Mouse (Mus musculus): ENCODE results near the gene Zfp277.
A peak's percentile ranks its signal among the peaks of the same experiment; 100 is the strongest.

Zfp277 gene

DNA sequence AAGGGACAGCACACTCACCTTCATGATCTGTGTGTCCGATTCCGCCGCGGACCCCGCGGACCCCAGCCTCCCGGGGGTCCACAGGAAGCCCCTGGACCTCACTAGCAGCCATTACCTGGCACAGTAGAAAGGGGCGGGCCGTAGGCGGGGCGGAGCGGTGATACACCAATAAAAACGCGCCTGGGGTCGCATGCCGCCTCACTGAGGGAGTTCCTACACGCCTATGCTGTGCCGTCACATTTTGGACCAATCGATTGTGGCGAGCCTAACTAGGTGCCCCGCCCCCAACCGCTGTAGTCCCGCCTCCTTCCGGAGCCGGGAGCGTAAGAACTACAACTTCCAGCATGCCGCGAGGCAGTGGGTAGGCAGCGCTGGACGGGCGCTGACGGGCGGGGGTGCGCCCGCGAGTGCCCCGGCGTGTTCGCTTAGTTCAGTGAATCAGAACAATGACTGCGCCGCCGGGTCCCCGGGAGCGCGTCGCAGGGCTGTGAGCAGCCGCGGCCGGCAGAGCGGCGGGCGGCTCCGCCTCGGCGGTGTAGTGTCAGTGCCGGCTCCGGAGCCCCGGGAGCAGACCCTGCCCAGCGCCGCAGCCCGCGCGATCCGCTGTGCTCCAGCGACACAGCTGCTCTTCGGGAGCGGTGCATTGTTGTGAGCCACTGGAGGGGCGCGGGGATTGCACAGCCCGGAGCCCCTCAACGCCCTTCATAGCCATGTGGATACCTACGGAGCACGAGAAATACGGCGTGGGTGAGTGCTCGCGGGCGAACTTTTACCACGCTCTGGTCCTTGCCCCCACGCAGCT is at the start of gene Zfp277, which contains the start of gene Dock4:
Zfp277 (minus strand) TSS at position 255 of the 802 bp plus-strand sequence.
Dock4 (plus strand) TSS at position 305 of the 802 bp plus-strand sequence.
- DNase-seq = peak; percentile 100

DNA sequence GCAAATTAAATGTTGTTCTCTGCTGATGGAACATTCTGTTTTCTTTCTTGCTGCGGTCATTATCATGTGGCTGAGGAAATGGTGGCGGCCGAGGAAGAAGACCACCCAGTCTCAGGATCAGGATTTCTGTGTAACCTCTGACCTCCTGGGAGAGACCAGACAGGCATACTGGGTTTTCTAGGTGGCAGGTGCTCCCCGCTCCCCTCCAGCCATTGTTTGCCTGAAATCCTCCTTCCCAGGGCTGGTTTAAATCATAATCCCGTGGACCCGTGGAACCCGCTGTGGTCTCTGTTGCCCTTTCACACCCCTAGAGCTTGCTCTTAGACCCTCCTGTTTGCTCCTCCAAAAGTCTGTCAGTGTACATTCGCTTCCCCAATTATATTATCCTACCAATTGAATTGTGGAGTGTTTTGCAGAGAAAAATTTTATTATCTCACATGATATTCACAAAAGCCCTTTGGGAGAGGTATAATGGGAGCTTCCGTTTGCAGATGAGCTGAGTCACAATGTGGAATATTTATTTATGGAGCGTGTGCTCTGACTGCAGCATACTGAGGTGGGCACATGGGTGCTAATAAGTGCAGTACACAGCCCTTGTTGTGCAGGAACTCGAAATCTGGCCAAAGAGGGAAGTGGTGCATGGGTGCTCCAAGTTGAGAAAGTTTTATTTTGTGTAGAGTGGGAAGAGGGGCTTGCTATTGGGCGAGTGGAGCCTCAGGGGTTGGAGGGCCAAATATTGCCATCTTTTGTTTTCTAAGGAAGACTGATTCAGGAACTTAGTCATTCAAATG is 40.5 kb upstream of the Zfp277 start:
- no peak for DNase-seq

DNA sequence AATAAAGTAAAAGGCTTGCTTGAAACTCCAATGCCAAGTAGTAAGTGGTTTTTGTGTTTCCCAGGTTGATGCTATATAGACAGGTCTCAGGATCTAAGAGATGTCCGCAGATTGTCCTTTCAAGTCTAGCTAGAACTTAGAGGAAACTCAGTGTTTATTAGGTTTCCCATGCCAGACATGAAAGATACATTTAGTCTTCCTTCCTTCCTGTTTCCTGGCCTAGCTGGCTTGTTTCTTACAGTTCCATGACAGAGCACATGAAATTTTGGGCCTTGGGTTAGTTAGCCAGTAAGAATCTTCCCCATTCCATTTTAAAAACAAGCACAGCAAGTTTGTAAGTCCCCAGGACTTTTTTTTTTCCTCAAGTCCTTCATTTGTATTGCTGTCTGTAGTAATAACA is 39.5 kb upstream of the Zfp277 start:
- no peak for DNase-seq

DNA sequence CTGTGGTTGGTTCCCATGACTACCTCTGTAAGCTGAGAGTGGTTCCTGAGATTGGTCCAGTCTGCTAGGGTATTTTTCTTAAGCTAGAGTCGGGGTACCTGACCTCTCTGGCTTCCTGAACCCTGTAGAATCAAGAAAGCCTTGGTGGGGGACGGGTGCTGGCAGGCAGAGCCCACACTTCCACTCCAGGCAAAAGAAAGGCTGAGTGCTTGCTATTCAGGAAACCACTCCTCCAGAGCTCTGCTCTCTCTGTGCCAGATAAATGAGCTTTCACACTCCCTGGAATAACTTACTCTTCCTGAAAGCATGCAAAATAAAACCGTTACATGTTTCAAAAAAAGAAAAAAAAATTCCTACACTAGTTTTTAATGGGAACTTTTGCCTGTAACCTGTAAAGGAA is 38.5 kb upstream of the Zfp277 start:
- no peak for DNase-seq

DNA sequence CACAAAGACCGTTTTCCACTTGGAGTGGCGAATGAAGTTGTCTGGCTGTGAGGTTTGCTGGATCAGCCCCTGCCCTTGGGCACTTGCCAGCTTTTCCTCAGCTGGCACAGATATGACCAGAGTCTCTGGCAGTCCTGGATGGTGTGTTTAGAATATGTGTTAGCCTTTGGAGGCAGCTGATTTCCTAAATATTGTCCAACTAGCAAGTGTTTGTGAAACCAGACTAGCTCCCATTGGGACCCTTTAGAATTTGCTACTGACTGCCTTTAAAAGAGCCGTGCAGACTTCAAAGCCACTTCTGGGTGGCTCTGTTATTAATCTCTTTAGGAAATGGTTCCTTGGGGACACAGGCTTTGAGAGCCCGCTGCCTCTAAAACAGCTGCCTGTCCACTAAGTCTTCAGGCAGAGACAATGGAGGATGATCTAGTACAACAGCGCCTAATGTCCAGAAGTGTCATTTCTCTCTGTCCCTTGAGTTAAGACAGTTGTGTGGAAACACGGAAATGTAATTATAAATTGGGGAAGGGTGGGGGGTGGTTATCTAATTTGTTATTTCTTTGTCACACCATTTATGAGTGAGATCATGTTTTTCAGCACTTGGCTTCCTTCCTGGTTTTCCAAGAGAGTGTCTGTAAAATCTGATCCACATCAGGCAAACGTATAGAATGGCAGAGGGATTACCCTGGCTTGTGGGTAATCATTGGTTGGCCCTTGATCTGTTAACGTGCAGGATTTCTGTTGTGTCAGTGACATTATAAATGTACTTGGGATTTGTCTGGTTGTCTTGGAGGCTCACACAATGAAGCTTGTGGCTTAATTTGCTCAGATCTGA is 32.1 kb upstream of the Zfp277 start:
- peak; percentile 76 for DNase-seq

DNA sequence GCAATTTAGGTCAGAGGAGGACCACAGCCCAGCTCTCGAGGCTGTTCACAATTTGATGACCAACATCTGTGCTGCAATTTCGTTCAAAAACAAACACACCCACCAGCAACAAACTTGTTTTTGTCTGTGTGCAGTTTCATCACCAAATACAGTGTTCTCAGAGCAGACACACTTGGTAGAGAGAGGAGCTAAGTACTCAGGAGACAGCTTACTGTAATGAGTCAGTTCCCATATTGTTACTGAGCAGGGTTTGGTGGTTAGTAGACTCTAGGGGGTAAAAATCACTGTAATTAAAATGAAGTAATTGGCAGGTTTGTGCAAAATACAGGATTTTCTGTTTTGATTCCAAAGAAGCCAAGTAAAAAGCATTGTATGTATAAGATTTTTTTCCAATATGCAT is 28.0 kb upstream of the Zfp277 start:
- no peak for DNase-seq

DNA sequence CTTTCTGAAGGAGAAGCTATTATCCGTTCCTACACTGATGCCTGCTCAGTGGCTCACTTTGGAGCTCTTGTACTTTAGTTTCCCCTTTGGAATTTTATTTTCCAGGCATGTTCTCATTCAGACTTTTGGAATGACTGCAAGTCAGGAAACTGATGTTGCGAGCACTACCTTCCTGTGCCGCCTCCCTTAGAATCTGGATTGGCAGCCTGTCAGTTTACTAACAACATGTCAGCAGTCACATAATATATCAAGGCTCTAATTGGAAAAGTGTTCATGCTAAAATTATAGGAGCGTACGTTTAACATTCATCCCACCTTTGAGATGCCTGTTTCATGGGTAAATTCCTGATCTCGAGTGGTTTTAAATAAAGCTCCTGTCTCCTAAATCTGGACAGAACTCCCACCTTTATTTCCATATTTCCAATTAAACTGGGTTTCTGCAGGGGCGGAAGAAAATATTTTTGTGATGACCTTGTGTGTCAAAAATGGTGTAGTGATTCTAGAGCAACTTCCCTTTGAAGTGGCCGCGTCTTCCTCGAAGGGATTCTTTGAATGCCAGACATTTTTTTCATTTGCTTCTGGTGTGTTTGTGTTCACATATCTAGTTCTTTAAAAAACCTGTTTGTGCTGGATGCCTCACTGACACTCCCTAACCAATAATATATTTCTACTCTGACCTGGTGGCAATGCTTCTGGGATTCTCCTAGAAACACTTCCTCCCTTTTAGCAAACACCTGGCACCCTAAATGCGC is 26.1 kb upstream of the Zfp277 start:
- peak; percentile 51 for DNase-seq

DNA sequence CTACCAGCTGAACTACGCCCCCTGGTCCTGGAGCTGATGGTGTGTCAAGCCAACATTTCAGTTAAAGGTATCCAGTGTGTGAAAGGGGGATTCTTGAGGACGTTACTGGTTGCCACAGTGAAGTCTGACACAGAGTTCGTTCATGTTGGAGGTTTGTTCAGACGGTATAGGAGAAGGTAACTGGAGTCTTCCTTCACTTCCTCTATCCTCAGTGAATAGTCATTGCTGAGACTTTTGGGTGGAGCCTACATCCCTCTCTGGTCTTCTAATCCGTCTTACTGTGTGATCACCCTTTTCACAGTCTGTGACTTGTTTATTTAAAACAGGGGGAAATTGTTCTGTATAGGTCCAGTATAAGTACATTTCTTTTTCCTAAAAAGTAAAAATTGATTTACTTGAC is 23.3 kb upstream of the Zfp277 start:
- no peak for DNase-seq

DNA sequence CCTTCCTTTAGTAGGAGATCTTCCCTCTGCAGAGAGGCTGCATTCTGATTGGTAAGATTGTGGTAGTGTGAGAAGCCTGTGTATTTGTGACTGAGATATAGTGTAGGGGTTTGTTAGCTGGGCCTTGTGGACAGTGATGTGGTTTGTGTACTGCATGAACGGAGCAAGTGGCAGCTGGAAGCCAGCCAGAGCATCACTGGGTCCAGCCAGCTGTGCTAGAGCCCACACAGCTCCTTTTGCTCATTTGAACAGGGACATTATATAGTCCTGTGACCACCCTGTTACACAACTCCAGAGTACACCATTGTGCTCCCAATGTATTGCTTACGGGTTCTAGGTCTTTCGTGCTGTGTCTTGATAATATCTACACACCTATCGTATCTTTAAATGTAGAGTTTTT is 22.5 kb upstream of the Zfp277 start:
- no peak for DNase-seq

DNA sequence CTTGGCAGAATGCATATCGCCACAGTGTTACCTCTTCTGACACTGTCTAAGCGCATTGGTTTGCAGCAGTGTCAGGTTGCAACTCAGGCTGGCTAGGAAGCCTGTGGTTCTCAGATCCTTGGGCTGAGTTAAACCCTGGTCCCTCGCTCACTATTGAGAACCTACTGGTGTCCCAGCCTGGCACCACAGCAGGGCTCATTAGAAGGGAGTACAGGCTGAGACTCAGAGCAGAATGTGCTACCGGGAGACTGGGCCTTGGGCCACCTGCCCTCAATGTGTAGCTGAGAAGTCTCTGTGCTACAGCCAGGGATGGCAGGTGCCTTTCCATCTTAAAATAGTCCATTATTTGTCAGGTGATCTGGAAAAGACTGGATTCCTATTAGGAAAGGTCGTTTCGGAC is 18.6 kb upstream of the Zfp277 start:
- no peak for DNase-seq

DNA sequence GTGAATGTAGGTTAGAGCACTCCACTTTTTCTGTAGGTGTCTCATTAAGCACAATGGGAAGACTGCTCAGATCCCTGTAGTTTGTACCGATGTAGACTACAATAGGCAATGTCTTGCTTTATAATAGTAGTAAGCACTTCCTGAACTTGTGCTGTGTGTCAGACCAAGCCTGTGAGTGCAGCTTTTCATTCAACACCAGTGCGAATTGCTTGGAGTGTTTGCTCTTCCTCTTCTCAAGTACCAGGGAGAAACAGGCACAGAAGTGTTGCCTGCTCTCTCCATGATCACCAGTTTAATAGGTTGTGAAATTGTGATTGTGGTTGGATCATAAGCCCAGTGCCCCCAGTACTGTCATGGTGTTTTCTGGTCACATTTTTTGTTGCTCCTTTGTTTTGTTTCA is 18.1 kb upstream of the Zfp277 start:
- DNase-seq = no peak

DNA sequence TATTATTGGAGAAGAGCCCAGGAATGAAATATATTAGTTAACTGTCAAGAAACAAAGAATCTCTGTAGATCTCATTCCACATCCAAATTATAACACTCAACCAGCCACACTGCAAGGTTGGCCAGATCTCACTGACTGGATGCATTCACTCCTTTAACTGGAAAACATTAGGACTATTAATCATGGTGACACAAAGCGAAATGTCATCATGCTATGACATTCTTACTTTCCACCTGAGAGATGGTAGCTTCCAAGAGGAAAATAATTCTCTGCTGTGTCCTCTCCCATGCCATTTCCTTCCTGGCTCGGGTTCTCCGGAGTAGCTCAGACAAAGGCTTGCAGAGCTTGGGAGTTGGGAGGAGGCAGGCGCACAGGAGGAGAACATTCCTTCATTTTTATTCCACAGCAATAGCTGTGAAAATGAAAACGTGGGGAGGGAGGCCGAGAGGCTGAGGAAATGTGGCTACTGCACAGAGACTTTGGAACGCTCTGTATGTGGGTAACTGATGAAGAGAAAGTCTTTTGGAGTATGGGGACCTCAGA is 17.1 kb upstream of the Zfp277 start:
- no peak for DNase-seq

DNA sequence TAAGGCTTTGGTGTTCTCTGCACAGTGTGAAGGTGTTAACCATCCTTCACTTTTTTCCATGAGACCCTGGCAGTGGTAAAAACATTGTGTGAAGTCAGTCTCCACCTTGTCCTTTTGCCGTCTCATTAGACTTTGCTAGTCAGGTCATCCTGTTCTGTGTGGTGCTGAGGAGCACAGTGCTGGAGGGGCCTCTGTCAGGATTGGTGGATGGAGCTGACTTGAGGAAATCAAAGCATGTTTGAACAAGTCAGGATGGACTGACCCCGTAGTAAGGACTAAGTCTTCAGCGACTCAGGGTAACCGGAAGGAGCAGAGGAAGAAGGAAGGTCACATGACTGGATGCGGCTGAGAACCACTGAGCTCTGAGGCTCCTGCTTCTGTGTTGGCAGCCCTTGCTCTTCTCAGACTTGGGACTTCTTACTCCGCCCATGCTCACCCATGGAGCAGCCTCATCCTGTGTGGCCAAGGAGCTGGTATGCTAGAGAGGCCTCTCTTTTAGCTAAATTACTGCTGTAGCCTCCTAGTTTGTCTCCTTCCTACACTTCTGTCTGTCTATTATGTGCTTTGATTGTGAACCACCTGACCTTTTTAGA is 14.1 kb upstream of the Zfp277 start:
- DNase-seq = no peak

DNA sequence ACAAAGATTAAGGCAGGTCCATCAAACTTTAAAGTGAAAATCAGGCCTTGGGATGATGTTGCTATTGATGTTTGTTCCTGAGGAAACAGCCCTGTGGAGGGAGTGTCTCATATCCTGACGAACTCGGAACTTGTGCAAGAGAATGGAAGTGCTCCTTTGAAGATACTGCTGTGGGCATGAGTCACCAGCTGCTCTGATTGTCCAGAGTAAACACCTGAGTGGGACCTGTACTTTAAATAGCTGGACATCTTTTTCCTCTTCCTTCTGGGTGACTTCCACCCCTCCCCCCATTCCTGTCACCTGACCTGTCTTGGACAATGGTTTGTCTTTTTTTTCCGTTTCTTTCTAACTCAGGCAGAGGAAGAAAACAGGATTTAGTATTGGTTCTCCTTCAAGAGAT is 13.3 kb upstream of the Zfp277 start:
- no peak for DNase-seq

DNA sequence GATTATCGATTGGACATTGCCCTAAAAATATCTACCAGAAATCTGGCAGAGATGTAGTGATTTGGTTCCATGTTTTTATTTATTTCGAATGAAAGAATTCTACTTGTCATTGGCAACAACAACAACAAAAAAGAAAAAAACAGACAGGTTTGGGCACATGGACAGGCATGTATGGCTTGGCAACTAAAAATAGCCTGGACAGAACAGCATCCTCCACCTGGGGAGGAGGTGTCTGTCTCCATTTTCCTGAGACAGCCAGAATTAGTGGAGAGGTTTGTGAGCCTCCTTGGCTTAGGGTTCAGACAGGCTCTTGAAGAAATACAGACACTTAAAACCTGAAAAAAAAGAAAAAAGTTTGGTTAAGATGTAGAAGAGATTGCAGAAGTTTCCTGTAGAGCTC is 10.8 kb upstream of the Zfp277 start:
- no peak for DNase-seq

DNA sequence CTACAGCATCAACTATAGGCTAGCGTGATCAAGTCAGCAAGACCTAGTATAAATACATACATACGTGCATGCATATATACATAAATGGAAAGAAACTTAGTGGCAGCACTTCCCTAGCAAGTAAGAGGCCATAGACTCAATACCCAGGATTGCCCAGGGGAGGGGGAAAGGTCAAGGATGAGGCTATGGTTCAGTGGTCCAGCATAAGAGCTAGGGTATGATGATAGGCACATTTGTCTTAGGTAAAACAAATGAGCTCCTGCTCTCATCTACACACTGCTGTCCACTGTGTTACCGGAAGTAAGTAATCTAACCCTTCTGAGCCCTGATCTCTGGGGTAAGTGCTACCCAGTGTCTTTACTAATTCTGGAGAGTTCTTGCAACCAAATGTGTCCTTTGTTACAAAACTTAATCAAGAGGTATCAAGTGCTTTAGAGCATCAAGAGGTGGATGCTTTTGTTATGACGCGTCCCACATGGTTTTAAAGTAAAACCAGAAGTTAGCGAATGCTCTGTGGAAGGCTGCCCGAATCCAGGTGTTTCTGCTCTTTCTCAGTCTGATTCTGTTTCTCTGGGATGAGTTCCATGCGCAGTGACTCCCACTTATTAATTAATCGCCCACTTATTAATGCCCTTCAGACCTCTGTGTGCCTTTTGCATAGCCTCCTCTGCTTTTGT is 3.6 kb upstream of the Zfp277 start:
- no peak for DNase-seq

DNA sequence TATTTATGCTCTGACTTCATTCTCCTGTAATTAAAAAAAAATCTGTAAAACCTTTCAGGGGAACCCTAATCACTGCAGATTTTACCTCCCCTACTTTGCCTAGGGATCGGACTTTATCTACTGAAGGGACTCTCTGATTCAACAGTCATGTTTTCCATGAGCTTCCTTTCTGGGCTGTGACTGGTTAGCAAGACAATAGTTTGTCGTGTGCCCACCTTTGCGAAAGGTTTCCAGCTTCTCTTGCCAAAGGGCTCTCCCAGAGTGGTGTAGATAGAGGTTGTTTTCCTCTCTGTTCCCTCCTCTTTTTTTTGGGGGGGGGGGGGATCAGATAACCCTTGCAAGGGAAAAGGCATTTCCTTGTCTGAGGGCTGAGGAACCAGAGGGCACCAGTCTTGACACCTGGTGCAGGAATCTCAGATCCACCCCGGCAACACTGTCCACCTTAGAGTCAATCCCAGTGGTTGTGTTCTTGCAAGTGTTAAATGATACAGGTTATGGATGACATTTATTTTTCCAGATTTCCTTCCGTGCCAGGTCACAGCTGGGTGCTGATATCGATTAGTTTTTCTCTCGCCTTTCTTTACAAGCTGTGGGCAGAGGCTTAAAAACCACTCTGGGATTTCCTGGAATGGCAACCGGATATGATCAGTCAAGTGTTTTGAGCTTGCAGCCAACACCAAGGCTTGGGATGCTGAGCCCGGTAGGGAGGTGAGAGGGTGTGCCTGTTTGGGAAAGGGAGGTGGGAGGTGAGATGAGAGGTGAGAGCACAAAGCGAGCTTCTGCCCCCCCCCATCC is 2.1 kb upstream of the Zfp277 start:
- no peak for DNase-seq

DNA sequence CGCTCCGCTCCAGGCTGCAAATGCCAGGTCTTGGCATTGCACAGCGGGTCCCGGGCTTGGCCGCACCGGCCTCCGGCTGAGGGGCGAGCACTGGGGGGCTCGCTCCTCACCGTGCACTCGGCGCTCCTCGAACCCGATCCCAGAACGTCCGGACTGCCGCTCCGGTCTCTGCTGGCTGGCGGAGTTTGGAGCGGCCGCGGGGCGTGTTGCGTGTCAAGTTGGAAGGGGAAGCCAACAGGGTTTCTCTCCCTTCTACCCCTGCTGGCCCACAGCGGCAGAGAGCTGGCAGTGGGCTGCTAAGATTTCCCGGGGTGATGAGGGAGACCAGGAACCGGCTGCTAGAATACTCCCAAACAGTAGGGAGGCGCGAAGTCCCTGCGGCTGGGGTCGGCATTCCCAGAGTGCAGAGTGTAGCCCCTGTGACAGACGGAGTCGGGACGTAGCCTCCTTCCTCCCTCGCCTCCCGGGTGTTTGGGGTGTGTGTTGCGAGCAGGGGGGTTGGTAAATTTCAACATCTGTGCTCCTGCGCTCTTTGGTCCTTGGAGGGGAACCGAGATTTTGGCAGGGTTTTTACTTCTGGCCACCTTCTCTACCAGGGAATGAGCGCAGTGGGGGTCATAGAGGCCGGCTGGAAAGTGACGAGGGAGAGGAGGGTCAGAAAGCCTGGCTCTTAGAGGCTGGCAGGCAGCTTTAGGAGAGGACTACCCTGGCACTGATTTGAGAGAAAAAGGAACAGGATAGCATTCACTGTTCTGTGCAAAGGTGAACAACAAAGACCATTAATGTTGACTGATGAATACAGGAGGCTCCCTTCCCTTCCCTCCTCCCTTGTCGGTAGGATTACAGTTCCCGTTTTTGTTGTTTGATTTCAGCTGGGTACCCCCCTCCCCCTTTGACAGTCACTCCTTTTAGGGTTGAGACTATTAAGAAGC is 1.0 kb upstream of the Zfp277 start:
- peak; percentile 69 for DNase-seq

DNA sequence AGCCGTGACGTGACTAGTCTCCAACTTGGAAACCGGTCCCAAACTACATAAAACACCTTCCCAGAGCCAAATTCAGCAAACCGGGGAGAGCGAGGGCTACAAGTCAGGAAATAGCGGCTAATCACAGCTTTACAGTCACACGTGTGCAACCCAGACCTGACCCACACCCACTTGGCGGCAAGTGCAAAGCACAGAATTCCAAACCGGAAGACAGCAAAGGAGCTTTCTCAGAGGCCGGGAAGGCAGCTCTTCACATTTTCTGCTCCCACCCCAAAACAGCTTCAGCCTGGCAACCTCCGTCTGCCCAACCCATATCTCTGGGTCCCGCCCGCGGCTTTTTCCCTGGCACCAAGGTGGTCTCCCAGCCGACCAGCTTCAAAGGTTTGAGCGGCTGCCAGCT is 496 bp downstream of the Zfp277 start:
- DNase-seq = peak; percentile 47
